ENCODE assay signal across 8 mouse cellular contexts in genomic region chr2:127363696-127364095, GRCm38 (mm10). TPM values are rescaled to one million over a fixed set of nuclear protein-coding genes. Genes with fewer than 3 reads are reported as not detected.
A peak's percentile ranks its signal among the peaks of the same experiment; 100 is the strongest.
DNase-seq lines count a peak whose midpoint lies in the region; ATAC-seq lines count a peak whose summit lies in the region.

No protein-coding gene starts in this region.

- peak overlapping the region; percentile 80 for H3K4me2 ChIP-seq in intestine, embryonic 16.5 days (ENCODE audit: low read depth, low read length)
- peak overlapping the region; percentile 92 for H3K4me2 ChIP-seq in liver, embryonic 16.5 days (ENCODE audit: low read depth, low read length)

- no peaks in the 10 kb centered on the region for H3K9me3 ChIP-seq in intestine, embryonic 16.5 days (ENCODE audit: control insufficient read depth, low read length)
- no peaks in the 10 kb centered on the region for H3K9me3 ChIP-seq in liver, embryonic 16.5 days (replicated peaks; ENCODE audit: control insufficient read depth, low read length)

- no peaks in the 10 kb centered on the region for H3K36me3 ChIP-seq in intestine, embryonic 16.5 days (ENCODE audit: control insufficient read depth, insufficient read depth, low read length)
- no peaks in the 10 kb centered on the region for H3K36me3 ChIP-seq in liver, embryonic 16.5 days (ENCODE audit: control insufficient read depth, insufficient read depth)

- 3% methylated on average over 20 of the region's 20 CpGs for WGBS in intestine, embryonic 16.5 days
- 8% methylated on average over 20 of the region's 20 CpGs for WGBS in liver, embryonic 16.5 days (ENCODE audit: insufficient replicate concordance)

- intact Hi-C loops in gastrocnemius, postnatal 14 days (cut with DNase I; ENCODE audit: low total_unique reads): loop anchor here (2.0 kb wide), 1 partner anchor 67 kb away; no protein-coding TSS in a partner anchor
- intact Hi-C loops in left cerebral cortex, postnatal 4 days (cut with DNase I): loop anchor here (2.0 to 5.0 kb wide), 2 partner anchors 67 to 194 kb away; no protein-coding TSS in a partner anchor

- peak overlapping the region; percentile 41 for H3K4me3 ChIP-seq in brown adipose tissue, adult 24 weeks (ENCODE audit: insufficient read depth, low read depth, low read length)
- peak overlapping the region; percentile 50 for H3K4me3 ChIP-seq in intestine, embryonic 16.5 days (ENCODE audit: low read length)
- peak overlapping the region; percentile 77 for H3K4me3 ChIP-seq in liver, embryonic 16.5 days (ENCODE audit: low read depth, low read length)

- ATAC-seq in cerebellum, adult (ENCODE audit: insufficient number of reproducible peaks, low FRiP score, low TSS enrichment): no peak
- ATAC-seq in intestine, embryonic 16.5 days: 0 out of 2 replicates have a peak, but pooled peaks have one; percentile 29
- ATAC-seq in liver, embryonic 16.5 days (ENCODE audit: low read depth): no peak

- no peaks in the 10 kb centered on the region for H3K4me1 ChIP-seq in brown adipose tissue, adult 24 weeks (ENCODE audit: control insufficient read depth, insufficient read depth, insufficient read length, low read length)
- peaks cover 9% of the 10 kb centered on the region for H3K4me1 ChIP-seq in intestine, embryonic 16.5 days (ENCODE audit: control insufficient read depth, insufficient read depth, low read length)
- peaks cover 44% of the 10 kb centered on the region for H3K4me1 ChIP-seq in liver, embryonic 16.5 days (ENCODE audit: control insufficient read depth, low read depth, low read length)

- no peak overlapping the region for H3K27ac ChIP-seq in brown adipose tissue, adult 24 weeks (replicated peaks; ENCODE audit: low read depth, low read length)
- no peak overlapping the region for H3K27ac ChIP-seq in intestine, embryonic 16.5 days (ENCODE audit: low read length)
- H3K27ac ChIP-seq in liver, embryonic 16.5 days (ENCODE audit: low read length): peak overlapping the region; percentile 64; the same call in 1 of the 2 replicates

- DNase-seq in cerebellum, postnatal 10 days: peak; percentile 59 to 64
- no peak for DNase-seq in gastrocnemius, postnatal 14 days
- no peak for DNase-seq in left cerebral cortex, postnatal 4 days
- DNase-seq in cerebellum, adult 9-10 months: no peak

- H3K27me3 ChIP-seq in intestine, embryonic 16.5 days (replicated peaks; ENCODE audit: control insufficient read depth, insufficient read depth, low read length): peaks cover 51% of the 10 kb centered on the region
- H3K27me3 ChIP-seq in liver, embryonic 16.5 days (ENCODE audit: control insufficient read depth, insufficient read depth, low read depth, low read length): peaks cover 52% of the 10 kb centered on the region

- no peak overlapping the region; the same call in 1 of the 2 replicates for H3K9ac ChIP-seq in intestine, embryonic 16.5 days (ENCODE audit: low read depth, low read length)
- H3K9ac ChIP-seq in liver, embryonic 16.5 days (ENCODE audit: low read depth, low read length): peak overlapping the region; percentile 77

RNA-seq across cellular contexts. Expression of gene Adra2b, which starts 0.7 kb away (rescaled TPM):
- polyA plus RNA-seq in brown adipose tissue, adult 24 weeks (2012; ENCODE audit: insufficient read depth, insufficient read length, missing spikeins): 0.38 TPM in 1 of 2 replicates, not detected in the other
- 1.3 and 2.0 TPM in 2 replicates for polyA plus RNA-seq in intestine, embryonic 16.5 days (2015; fragmentation: Nextera tagmentation; extraction: Ambion mirVana)
- 16.7 and 19.2 TPM in 2 replicates for polyA plus RNA-seq in liver, embryonic 16.5 days (2015; fragmentation: Nextera tagmentation; extraction: Ambion mirVana)
- 1 to 10 TPM; 1.2 to 2.4 TPM for total RNA-seq in gastrocnemius, postnatal 14 days (2021)
- under 1 TPM; 0.12 to 0.28 TPM for total RNA-seq in left cerebral cortex, postnatal 4 days (2021)

RNA-seq across cellular contexts. Expression of gene Astl, which starts 25.3 kb away (rescaled TPM):
- not detected in 2 replicates for polyA plus RNA-seq in brown adipose tissue, adult 24 weeks (2012; ENCODE audit: insufficient read depth, insufficient read length, missing spikeins)
- not detected in 2 replicates for polyA plus RNA-seq in intestine, embryonic 16.5 days (2015; fragmentation: Nextera tagmentation; extraction: Ambion mirVana)
- not detected in 2 replicates for polyA plus RNA-seq in liver, embryonic 16.5 days (2015; fragmentation: Nextera tagmentation; extraction: Ambion mirVana)
- total RNA-seq in gastrocnemius, postnatal 14 days (2021): not detected
- total RNA-seq in left cerebral cortex, postnatal 4 days (2021): not detected

RNA-seq across cellular contexts. Expression of gene Dusp2, which starts 27.7 kb away (rescaled TPM):
- 0.63 TPM in 1 of 2 replicates, not detected in the other for polyA plus RNA-seq in brown adipose tissue, adult 24 weeks (2012; ENCODE audit: insufficient read depth, insufficient read length, missing spikeins)
- 2.1 and 3.5 TPM in 2 replicates for polyA plus RNA-seq in intestine, embryonic 16.5 days (2015; fragmentation: Nextera tagmentation; extraction: Ambion mirVana)
- 1.8 and 2.2 TPM in 2 replicates for polyA plus RNA-seq in liver, embryonic 16.5 days (2015; fragmentation: Nextera tagmentation; extraction: Ambion mirVana)
- total RNA-seq in gastrocnemius, postnatal 14 days (2021): 1 to 10 TPM; 1.6 TPM
- total RNA-seq in left cerebral cortex, postnatal 4 days (2021): 1 to 10 TPM; 8.5 to 8.9 TPM

Comparison
In these comparisons a context has a peak if more than half of its experiments do, and no peak if none do; other contexts are left out.
1. DNase-seq: peak in cerebellum, postnatal 10 days (2 of 2); none in gastrocnemius, postnatal 14 days (single experiment), left cerebral cortex, postnatal 4 days (single experiment) and cerebellum, adult 9-10 months (single experiment).
2. Peak in every context shown above with its lines, with median percentiles within 50 percentile points of each other: H3K4me3 ChIP-seq.